Mouse (Mus musculus) cerebellum, adult 18-20 months (tissue): ENCODE data around the gene Ift43.

Source experiments
- DNase-seq, 2 experiments: peaks; one replicate each; pipeline ENCODE4 v3.0.0; 2021

Ift43 gene

GRCm38 (mm10) chr12:86082481-86083012 is at the start of gene Ift43:
TSS of gene Ift43 (plus strand) at chr12:86082541.
- DNase-seq, result peak; percentile 88 to 89

GRCm38 (mm10) chr12:86035586-86035985 is 46.8 kb upstream of the Ift43 start:
- DNase-seq, result no peak

- no peak for DNase-seq
These were observed 45.8 kb upstream of the Ift43 start for GRCm38 (mm10) chr12:86036368-86037166.

- no peak for DNase-seq
These were observed 45.0 kb upstream of the Ift43 start for GRCm38 (mm10) chr12:86037235-86037921.

- DNase-seq, result no peak
These were observed 43.3 kb upstream of the Ift43 start for GRCm38 (mm10) chr12:86039078-86039477.

GRCm38 (mm10) chr12:86039751-86040150 is 42.6 kb upstream of the Ift43 start:
- no peak for DNase-seq

GRCm38 (mm10) chr12:86046141-86046540 is 36.2 kb upstream of the Ift43 start:
- no peak for DNase-seq

GRCm38 (mm10) chr12:86046776-86047175 is 35.6 kb upstream of the Ift43 start:
- no peak for DNase-seq

- DNase-seq, result no peak
These were observed 35.0 kb upstream of the Ift43 start for GRCm38 (mm10) chr12:86047376-86047775.

- DNase-seq, result no peak
These were observed 32.5 kb upstream of the Ift43 start for GRCm38 (mm10) chr12:86049813-86050212.

GRCm38 (mm10) chr12:86051477-86051876 is 30.9 kb upstream of the Ift43 start:
- DNase-seq, result no peak

- peak; percentile 22 to 32 for DNase-seq
These were observed 27.0 kb upstream of the Ift43 start for GRCm38 (mm10) chr12:86055306-86055705.

- no peak for DNase-seq
These were observed 25.4 kb upstream of the Ift43 start for GRCm38 (mm10) chr12:86056976-86057375.

GRCm38 (mm10) chr12:86057516-86057915 is 24.8 kb upstream of the Ift43 start:
- DNase-seq, result peak in 1 of 2 experiments; percentile 19

- DNase-seq, result no peak
These were observed 23.0 kb upstream of the Ift43 start for GRCm38 (mm10) chr12:86059341-86059740.

- no peak for DNase-seq
These were observed 17.5 kb upstream of the Ift43 start for GRCm38 (mm10) chr12:86064796-86065195.

- no peak for DNase-seq
These were observed 10.9 kb upstream of the Ift43 start for GRCm38 (mm10) chr12:86071432-86071831.

GRCm38 (mm10) chr12:86074681-86075080 is 7.7 kb upstream of the Ift43 start:
- DNase-seq, result no peak

- peak in 1 of 2 experiments; percentile 30 for DNase-seq
These were observed 7.0 kb upstream of the Ift43 start for GRCm38 (mm10) chr12:86075358-86075757.

GRCm38 (mm10) chr12:86076321-86076901 is 5.9 kb upstream of the Ift43 start:
- DNase-seq, result peak; percentile 76 to 80

- DNase-seq, result peak; percentile 33 to 55
These were observed 5.0 kb upstream of the Ift43 start for GRCm38 (mm10) chr12:86077322-86077721.

- peak; percentile 55 to 61 for DNase-seq
These were observed 4.6 kb upstream of the Ift43 start for GRCm38 (mm10) chr12:86077736-86078135.

GRCm38 (mm10) chr12:86078176-86078552 is 4.2 kb upstream of the Ift43 start:
- DNase-seq, result no peak
